Mouse (Mus musculus) layer of hippocampus, postnatal 14 days (tissue): ENCODE results near the gene Sv2c. TPM values are rescaled to one million over a fixed set of nuclear protein-coding genes. Genes with fewer than 3 reads are reported as not detected.
"Not testable (repeated sequence)": the region's sequence is repeated elsewhere in the genome, so short reads cannot be mapped to it uniquely, and the experiment has no call there.

Experiments
- DNase-seq, 2 experiments: peaks; one replicate each; pipeline ENCODE4 v3.0.0; 2021 to 2022; ENCODE audit warnings: low spot score in 2 of 2, mixed read lengths in 1 of 2
- long read RNA-seq, 2 experiments: library from polyadenylated mRNA; stranded (forward); transcript quantifications; one replicate each; pipeline ENCODE4 v2.0.0; 2021
- total RNA-seq, 2 experiments: library from RNA; stranded (reverse); gene quantifications; 2 replicates each; pipeline ENCODE4 v1.2.3; 2021

Gene Sv2c
- total RNA-seq = 10 to 100 TPM; 11.9 to 12.7 TPM
- long read RNA-seq, experiment 1, partial matches to known transcripts = 0 of 1 reads
- long read RNA-seq, experiment 1, other reads (novel, unspliced or antisense) = 1 of 1 reads
- long read RNA-seq, experiment 2, partial matches to known transcripts = 0 of 2 reads
- long read RNA-seq, experiment 2, other reads (novel, unspliced or antisense) = 2 of 2 reads

DNA sequence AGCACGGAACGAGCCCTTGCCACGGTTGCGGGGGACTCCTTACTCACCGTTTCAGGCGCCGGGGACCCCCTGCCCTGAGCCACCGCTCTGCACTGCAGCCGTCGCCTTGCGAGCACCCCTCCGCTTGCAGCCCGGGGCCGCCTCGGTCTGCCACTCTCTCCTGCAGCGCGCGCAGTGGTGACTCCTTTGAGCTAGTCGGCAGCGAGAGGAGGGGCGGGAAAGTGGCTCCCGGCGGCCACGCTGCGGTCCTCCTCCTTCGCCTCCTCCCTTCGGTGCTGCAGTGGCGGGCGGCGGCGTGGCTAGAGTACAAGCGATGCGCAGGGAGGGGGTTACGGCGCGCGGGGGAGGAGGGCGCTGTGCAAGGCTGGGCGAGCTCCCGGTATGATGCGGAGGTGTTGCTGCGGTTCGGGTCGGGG is at the start of gene Sv2c:
Gene Sv2c, minus strand, starts transcription at position 177 of the 416 bp plus-strand sequence.
- peak; percentile 24 to 29 for DNase-seq

DNA sequence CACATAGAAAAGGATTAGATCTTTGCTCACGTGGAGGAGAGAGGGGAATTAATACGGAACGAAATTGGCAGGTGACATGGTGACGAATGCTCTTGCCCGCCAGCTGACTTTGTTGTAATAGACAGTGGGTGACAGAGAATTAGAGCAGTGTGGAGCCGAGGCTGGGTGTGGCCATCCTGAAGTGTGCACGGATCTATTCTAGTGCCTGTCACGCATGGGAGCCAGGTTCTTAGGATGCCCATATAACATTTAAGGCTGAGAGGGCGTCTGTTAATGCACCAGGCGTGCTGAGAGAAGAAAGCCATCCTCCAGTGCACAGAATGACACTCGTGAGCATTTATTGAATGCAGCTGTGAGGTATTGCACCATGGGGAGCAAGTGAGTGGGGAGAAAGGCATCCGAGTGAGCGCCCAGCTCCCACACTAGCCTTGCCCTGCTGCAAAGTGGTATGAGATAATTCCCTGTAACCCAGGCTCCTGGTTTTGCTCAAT is 48.3 kb upstream of the Sv2c start:
- DNase-seq = no peak

DNA sequence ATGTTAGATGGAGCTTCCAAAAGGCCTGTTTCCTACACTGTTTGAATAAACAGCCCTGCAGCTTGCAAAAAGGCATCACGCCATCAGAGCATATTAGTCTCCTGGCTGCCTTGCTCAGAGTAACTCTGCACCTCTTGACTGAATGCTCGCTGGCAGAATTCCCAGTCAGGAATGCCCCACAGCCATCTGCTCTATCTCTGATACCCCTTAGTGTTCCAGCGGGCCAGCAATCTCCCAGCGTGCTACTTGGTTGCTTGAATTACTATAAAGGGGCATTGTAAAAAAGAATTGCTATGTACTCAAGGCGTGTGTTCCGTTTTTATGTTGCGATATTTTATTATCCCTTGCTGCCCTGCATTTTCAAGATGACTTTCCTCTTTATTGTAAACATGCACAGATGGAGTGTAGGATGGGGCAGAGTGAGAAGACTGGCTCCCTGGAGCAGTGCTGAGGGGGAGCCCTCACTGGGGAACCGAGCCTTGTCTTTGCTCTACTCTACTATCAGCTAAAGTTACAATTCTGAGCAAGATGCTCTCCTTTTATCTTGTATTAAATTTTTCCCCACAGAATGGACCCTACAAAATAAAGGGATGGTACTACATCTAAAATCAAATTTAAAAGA is 43.3 kb upstream of the Sv2c start:
- peak; percentile 73 to 92 for DNase-seq

DNA sequence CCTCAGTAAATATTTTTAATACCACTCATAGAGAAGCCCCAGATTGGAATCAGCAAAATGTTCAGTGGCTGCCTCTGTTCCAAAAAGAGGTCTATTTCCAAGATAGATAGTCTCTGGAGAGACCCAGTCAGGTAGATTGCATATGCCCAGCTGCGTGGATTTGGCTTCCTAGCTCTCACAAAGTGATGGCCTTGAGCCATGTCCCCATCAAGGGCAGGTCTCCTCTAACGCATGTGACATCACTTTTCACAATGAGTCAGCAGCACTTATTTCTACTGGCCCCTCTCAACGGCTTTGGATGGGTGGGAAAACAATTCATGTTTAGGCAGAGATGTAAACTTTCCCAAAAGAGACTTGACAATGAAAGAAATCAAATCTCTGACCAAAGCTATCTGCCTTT is 41.3 kb upstream of the Sv2c start:
- no peak for DNase-seq

DNA sequence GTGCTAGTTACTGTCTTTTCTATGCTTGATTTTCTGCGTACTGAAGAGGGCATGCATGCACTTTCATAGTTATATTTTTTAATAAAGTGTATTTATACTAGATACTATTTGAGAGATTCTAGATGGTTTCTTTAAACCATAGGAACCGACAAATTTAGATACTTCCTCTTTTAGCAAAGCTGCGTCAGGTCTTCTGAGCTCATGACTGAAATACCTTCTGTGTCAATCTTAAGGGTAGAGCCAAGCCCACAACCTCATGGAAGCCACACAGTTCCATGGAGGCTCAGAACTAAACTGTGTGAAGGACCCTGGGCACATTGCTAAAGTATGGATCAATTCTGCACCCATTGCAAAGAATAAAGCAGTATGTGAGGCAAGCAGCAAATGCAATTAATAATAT is 39.9 kb upstream of the Sv2c start:
- no peak for DNase-seq

DNA sequence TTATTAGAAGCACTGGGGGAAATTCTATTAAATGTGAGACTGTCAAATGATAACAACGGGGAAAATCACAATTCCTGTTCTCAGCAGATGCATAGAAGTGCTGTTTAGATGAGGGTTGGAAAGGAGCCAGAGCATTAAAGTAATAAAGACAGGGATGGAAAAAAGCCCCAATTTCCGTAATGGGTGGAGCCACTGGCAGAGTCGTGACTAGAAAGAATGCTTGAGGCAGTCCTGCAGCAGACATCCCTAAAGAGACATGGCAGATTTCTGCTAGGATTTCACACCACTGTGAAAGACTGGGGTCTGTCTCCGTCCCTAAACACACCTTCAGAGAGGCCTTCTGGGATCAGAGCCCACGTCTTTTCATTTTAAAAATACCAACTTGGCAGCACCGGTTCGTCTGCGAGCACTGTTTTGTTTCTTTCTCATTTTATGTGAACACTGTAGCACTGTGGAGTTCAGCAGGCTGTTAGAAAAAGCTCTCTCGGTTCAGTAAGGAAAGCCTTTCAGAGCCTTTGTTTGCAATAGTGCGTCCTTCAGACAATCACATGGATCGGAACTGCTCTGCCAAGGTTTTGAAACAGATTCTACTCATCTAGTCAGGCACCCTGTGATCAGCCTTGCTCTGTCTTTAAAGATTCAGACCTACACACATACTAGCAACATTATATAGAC is 36.8 kb upstream of the Sv2c start:
- DNase-seq = no peak

DNA sequence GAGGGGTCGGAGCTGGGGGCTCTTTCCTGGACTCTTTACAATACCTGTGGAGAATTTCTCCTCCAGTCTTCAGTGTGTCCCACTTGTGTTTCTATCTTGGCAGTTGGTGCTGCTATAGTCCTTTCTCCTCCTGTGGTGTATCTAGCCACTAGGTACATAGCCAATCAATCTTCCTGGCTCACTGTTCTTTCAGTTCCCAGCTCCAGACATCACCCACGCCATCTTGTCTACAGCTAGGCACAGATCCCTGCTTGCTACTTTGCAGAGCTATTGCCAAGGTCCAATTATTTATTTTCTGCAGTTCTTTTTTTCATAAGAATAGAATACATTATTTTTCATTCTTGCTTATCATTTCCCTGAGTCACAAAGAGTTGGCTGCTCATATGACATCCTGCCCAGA is 34.2 kb upstream of the Sv2c start:
- DNase-seq = no peak

DNA sequence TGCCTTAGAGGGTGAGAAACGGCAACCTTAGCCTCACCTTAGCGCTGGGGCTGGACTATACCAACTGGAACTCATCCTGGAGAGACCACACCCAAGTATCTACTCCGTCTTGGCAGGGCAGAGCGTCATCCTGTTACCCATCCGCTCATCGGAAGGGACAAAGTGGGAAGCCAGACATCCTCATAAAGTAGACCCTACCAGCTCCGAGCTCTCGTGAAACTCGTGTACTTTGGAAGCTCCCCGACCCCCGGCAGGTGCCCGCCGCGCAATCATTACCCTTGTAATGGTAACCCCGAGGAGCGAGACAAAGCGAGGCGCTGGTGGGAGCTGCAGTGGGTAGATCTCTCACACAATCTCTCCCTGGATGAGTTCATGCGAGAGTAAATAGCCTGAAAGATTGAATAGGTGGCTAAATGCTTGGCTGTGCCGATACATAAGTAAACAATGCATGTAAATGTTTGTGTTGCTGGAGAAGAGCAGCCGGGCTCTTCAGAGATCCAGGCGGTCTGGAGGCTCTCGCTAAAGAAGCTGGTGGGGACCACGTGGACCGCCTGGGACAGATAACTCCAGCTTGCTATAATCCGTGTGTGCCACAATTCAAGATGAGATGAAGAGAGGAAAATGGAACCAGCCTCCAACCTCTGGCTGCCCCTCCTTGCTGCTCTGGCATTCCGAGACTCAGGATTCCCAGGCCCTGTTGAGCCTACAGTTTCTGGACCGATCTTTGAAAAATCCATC is 1.2 kb upstream of the Sv2c start:
- DNase-seq = no peak

DNA sequence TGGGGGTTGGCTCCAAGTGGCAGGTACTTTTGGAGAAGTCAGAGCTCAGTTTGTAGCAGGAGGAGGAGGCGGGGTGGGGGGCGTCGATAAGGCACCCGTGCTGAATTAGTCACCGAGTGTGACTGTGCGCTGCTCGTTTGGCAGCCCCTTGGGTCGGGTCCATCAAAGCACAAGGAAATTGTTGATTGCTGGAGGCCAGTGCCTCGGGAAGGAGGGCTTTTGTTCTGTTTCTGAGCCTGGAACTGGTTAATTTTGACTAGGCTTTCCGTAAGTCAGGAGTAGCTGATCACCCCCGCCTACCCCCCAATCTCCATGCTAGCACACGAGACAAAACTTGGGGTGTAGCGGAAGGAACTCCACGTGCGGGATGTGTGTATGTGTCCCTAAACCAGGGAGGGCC is 456 bp upstream of the Sv2c start:
- DNase-seq = no peak

DNA sequence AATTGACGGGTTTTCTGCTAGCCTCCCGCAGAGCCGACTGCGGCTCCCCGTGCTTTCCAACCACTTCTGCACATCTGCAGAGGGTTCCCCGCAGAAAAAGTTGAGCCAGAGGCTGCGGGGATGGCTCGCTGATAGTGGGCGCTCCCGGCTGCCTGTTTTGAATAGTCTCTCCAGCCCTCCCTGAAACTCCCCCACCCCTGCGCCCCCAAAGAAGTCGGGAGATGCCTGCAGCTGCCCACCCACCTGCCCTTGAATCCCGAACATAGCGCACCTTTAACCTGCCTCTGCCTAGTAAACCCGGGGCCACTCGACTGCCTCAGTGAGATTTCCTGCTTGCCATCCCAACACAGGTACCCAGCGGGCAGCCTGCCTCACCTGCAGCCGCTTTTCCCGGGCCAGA is 466 bp downstream of the Sv2c start:
- peak in 1 of 2 experiments; percentile 1 for DNase-seq

DNA sequence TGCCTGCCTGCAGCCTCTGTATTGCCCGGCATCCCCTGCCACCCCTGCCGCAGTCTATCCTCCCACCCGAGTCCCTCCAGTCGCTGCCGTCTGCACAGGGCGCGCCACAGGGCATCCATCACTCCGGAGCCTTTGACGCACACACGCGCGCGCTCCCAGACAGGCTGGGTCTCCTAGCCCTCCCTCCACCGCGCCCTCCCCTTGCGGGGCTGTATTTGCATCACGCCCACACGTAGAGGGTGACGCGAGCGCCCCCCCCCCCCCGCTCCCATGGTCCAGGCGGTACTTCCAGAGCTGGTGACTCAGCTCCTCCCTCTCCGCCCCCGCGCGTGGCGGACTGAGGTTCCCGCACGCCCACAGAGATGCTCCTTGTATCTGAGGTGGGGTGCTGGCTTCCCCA is 1.3 kb downstream of the Sv2c start:
- DNase-seq = peak; percentile 34 to 44

DNA sequence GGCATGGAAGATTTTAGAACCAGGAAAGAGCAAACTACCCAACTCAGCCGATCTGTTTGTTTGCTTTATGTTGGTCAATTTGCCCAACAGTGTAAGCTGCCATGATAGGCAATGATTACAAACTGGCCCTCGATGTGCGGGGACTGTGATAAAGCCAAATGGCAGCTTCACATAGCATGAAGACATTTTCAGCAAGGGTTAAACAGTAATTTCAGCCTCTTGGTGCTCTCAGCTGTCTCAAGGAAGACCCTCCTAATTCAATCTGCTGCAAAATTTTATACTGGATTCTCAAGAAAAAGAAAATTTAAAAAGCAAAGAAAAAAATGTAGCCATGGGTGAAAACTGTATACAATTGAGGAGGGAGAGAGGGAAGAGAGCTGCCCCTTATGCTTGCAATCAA is 3.3 kb downstream of the Sv2c start:
- no peak for DNase-seq

DNA sequence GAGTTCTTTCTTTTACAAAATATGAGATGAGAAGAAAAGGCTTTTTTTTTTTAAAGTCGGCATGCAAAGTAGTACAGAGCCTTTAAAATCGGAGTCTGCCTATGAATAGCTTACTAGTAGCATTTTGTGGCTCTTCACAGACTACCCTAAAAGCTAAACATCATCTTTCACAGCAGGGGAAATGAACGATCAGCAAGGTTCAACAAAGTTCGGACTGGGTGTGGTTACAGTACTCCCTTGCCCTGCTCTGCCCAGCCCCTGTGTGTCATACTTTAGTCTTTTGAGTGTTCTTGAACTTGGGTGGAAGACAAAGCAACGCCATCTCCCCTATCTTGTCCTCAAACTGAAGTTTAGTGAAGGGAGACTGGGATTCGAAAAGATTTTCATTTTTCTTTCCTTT is 5.7 kb downstream of the Sv2c start:
- DNase-seq = no peak

DNA sequence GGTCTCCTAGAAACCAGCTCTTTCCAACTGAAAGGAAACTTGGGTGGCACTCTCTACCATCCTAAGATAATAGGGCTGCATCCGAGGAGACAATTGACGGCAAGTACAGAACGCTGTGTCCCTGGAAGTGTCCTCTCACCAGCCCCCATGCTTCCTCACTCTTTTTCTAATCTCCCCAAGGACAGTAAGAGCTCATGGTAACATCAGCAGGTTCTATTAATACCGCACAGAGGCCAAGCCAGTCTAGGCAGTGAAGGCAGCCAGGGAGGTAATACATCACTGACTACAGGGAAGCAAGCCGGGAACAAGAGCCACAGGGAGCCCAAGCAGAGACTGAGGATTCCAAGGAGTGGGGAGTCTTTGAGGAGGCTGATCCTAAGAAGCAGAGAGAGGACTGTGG is 7.4 kb downstream of the Sv2c start:
- DNase-seq = no peak

DNA sequence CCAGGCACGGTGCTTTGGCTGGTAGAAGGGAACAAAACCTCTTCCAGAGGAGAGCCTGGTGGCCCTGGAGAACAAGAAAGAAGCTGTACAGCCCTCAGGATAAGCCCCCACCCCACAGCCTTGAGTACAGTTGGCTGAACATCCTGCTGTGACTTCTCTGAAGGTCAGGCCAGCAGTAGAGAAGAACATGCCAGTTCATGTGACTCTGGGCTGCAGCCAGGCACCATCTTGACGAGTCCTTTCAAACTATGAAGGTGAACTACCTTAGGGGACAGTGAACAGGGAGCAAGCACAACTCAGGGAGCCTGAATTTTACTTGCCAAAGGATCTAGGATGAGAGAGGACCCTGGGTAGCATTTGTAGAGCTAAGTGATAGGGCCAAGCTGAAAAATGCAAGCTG is 19.7 kb downstream of the Sv2c start:
- DNase-seq = no peak

DNA sequence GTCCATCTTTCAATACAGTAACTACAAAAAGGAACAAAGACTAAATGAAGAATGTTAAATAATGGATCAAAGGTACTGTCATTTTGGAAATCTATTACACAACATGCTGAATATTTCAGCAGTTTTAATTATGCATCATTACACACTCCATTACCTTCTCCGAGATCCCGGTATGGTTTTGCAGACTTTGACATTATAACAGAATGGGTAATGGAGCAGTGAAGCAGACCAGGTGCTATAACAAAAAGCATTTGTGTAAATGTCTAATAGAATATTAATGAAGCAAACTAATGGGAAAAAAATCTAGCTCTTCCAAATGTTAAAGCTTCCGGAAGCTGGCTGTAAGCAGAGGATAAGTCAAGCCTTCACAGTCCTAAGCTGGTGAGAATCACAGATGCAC is 21.6 kb downstream of the Sv2c start:
- DNase-seq = no peak

DNA sequence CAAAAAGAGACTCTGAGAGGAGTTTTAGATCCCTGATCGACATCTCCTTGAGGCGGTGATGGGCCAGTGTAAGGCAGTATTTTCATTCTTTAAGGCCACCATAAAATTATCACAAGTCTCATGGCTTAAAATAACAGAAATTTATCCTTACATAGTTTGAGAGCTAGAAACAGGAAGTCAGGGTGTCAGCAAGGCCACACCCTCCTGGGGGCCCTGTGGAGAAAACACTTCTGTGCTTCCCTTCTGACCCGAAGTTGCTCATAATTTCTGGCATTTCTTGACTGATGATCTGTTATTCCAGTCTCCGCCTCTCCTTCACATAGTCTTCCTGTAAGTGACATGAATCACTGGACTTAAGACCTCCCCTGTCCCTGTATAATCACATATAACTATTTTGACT is 26.0 kb downstream of the Sv2c start:
- DNase-seq = no peak

DNA sequence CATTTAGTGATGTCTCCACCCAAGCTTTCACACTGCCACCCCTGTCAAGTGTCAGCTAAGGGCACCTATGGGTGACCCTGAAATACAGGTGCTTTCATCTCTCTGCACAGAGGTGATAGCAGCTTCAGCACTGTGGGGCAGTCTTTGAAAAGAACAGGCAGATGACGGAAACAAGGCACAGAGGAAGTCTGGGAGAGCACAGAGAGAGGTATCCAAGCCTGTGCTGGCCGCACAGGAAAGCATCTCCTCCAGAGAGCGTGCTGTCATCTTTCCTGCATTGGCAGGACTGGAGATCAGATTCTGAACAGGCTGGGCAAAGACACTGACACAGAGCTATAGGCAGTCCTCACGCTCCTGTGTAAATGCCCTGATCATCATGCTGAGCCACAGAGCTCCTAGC is 41.4 kb downstream of the Sv2c start:
- DNase-seq = no peak

DNA sequence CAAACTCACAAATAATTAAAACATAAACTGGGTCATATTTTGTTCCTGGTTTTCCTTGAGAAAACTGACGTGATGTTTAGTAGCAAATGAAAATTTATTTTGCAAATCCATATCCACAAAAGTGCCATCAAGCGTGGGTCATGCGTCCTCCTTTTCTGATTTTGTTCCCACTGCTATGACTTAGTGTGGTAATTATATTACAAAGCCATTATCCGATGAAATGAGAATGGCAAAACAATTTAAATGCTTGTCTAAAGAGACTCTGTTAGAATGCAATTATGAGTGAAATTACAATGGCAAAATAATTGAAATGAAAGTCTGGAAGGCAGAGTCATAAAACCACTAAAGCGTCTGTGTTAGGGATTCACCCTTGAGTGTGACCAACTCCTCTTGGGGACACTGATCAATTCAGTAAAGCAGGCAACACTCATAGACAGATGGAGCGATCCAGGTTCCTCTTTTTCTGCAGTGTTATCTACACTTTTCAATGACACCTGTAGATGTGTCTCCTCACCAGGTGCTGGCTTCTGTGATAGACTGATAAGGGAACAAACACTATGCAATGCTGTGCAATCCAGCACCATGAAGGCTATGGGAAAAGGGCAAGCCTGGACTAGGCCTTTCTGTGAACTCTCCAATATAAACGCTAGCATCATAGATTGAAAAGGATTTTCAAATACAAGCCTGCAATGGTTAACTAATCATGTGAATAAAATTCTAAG is 46.6 kb downstream of the Sv2c start:
- DNase-seq = no peak

DNA sequence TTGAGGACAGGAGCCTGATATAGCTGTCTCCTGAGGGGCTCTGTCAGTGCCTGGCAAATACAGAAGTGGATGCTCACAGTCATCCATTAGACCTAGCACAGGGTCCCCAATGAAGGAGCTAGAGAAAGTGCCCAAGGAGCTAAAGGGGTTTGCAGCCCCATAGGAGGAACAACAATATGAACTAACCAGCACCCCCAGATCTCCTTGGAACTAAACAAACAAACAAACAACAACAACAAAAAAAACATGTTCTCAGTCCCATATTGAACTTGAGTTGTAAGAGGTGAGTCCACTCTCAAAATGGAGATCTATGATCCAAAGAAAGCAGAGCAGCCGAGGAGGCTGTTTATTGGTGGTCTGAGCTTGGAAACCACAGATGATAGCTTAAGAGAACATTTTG is 50.6 kb downstream of the Sv2c start, which contains the start of gene Gm17190:
Gene Gm17190, plus strand, starts transcription at position 301 of the 400 bp plus-strand sequence.
- not testable (repeated sequence) for DNase-seq

DNA sequence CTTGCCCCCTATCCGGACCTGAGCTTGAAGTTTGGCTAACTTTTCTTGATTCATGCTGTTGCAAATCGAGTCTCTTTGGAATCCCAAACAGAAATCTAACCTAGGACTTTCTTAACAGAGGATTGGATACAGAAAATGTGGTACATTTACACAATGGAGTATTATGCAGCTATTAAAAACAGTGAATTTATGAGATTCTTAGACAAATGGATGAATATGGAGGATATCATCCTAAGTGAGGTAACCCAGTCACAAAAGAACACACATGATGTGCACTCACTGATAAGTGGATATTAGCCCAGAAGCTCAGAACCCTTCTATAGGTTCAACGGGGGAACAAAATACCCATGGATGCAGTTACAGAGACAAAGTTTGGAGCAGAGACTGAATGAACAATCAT is 51.1 kb downstream of the Sv2c start, which contains the start of gene Gm20075:
Gene Gm20075, minus strand, starts transcription at position 101 of the 400 bp plus-strand sequence.
- not testable (repeated sequence) for DNase-seq
